Mouse (Mus musculus) brain, embryonic 14.5 days (tissue): ENCODE data around the gene Myo18b. TPM values are rescaled to one million over a fixed set of nuclear protein-coding genes. Genes with fewer than 3 reads are reported as not detected.

ENCODE experiments used
- DNase-seq: peaks from one replicate; pipeline ENCODE4 v3.0.0-alpha.2; 2011; ENCODE audit warnings: low read depth
- CTCF ChIP-seq: fragments of 200-500 bp; IDR thresholded peaks from 2 replicates; pipeline ENCODE4 v1.5.1; 2012; ENCODE audit warnings: inconsistent platforms, mild to moderate bottlenecking, moderate library complexity, borderline replicate concordance; ENCODE audit not compliant: insufficient read depth, insufficient read length; ENCODE audit errors: extremely low read depth
- POLR2A ChIP-seq: fragments of 200-500 bp; IDR thresholded peaks from 2 replicates; pipeline ENCODE4 v1.6.1; 2012; ENCODE audit warnings: mild to moderate bottlenecking, inconsistent platforms, borderline replicate concordance; ENCODE audit not compliant: poor library complexity, insufficient read depth, insufficient read length, severe bottlenecking; ENCODE audit errors: extremely low read depth
- polyA plus RNA-seq: library from polyadenylated mRNA; depleted of rRNA; stranded (reverse); fragments of >200 nt; gene quantifications from 2 replicates; pipeline ENCODE4 v1.2.3, GENCODE M21; 2012

Gene Myo18b
- polyA plus RNA-seq, 1 experiment = 1.8 TPM

DNA sequence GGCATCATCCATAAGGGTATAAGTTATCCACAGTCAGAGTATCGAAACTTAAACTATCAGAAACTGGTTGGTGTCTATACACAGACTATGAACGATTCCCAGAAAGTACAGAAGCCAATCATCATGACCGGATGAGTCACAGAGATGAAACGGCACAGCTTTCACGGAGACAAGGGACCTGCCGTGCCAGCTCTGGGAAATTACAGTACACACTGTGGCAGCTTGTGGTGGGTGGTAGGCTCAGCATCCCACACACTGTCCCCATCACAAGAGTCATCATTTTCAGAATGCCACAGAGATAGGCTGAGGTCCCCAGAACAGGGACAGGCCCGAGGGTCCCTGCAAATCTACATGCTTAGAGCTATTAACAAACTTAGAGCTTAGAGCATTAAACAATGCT lies 114.4 kb downstream of the Myo18b start:
- DNase-seq = no peak
- no peak for TF ChIP-seq POLR2A
- TF ChIP-seq CTCF = no peak

- TF ChIP-seq CTCF (no peak), POLR2A (no peak)
- DNase-seq = no peak
Observed at GRCm38 (mm10) chr5:112781231-112781630, 114.9 kb downstream of the Myo18b start.

DNA sequence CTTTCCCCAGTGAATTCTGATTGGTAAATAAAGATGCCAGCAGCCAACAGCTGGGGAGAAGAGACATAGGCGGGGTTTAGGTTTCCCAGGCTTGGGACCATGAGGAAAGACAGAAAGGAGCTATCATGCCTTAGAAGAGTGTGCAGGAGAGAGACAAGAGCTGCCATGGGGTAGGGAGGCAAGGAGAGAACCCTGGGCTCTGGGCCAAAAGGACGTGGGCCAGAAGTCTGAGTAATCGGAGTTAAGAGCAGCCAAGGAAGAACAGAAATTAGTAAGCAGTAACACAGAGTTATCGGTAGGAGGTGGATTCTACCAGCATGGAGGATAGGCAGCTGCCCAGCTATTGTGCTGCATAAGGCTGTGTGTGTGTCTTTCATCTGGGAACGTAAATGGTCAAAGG lies 115.8 kb downstream of the Myo18b start:
- no peak for TF ChIP-seq POLR2A
- TF ChIP-seq CTCF = no peak
- DNase-seq = peak; percentile 83

- peak; percentile 56 for DNase-seq
- TF ChIP-seq POLR2A (no peak), CTCF (no peak)
Observed at GRCm38 (mm10) chr5:112776781-112777405, 119.3 kb downstream of the Myo18b start.

- DNase-seq = no peak
- TF ChIP-seq POLR2A = no peak
- TF ChIP-seq CTCF = no peak
Observed at GRCm38 (mm10) chr5:112773429-112773828, 122.7 kb downstream of the Myo18b start.

- peak; percentile 29 for DNase-seq
- TF ChIP-seq POLR2A (no peak), CTCF (no peak)
Observed at GRCm38 (mm10) chr5:112771376-112771901, 124.7 kb downstream of the Myo18b start.

DNA sequence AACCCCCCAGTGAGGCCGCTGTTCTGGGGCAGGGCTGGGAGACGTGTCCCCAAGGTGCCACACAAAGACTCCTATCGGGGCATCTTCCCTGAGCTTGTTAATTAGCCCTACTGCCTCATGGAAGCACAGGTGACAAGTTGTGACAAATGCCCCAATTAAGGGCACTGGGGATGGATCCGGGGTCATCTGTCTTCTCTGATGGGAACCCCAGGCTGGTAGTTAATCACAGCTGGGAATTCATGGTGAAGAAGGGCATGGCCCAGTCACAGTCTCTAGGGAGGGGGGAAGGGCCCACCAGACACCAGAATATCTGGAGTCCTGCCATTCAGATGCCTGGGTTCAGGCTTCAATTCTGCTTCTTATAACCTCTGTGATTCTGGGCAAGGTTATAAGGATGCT lies 126.4 kb downstream of the Myo18b start:
- DNase-seq = peak; percentile 35
- TF ChIP-seq CTCF (no peak), POLR2A (no peak)

GRCm38 (mm10) chr5:112769020-112769720 lies 127.0 kb downstream of the Myo18b start:
- TF ChIP-seq CTCF (no peak), POLR2A (no peak)
- peak; percentile 38 for DNase-seq

GRCm38 (mm10) chr5:112768556-112768955 lies 127.6 kb downstream of the Myo18b start:
- TF ChIP-seq CTCF (no peak), POLR2A (no peak)

DNA sequence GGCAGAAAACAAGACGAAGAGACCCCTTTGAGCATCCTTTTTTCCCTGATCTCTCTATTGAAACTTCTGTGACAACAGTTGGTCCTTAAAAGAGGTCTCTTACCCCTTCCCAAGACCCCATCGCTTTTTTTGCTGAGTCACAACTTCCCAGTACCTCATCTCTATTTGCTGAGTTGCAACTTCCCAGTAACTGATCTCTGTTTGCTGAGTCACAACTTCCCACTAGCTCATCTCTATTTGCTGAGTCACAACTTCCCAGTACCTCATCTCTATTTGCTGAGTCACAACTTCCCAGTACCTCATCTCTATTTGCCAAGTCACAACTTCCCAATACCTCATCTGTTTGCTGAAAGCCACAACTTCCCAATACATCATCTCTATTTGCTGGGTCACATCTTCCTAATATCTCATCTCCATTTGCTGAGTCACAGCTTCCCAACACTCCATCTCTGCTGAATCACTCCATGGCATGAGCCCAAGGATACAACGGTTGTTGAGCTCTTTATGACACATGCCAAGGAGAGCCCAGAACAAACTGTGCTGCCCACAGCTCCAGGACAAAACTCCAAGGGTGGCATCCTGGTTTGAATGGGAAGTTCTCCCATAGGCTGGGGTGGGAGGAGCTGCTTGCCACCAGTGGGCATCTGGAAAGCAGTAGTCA lies 134.6 kb downstream of the Myo18b start:
- no peak for DNase-seq
- TF ChIP-seq POLR2A (no peak), CTCF (no peak)

More at GRCm38 (mm10) chr5:112768556-112768955, 127.6 kb downstream of the Myo18b start:
- DNase-seq = no peak

DNA sequence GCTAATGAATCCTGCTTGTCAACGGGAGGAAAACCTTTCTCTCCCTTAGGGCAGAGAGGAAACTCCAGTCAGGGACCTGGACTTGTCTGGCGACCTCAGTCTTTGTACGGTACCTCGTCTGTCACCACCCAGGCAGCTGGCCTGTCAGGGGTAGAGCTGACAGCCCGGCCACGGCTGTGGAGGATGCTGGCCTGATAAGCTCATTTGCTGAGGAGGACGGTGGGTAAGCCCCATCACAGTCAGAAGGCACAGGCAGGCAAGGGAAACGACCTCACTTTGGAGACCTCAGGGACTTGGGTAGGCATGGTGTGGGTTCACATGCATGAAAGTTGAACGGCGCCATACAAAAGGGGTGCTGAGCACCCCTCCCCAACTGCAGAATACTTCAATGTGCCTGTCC lies 140.6 kb downstream of the Myo18b start:
- TF ChIP-seq POLR2A (no peak), CTCF (no peak)

GRCm38 (mm10) chr5:112749634-112750033 lies 146.5 kb downstream of the Myo18b start:
- TF ChIP-seq POLR2A = no peak
- TF ChIP-seq CTCF = no peak
- DNase-seq = peak; percentile 65

More for the DNA sequence above, 140.6 kb downstream of the Myo18b start:
- peak; percentile 59 for DNase-seq

DNA sequence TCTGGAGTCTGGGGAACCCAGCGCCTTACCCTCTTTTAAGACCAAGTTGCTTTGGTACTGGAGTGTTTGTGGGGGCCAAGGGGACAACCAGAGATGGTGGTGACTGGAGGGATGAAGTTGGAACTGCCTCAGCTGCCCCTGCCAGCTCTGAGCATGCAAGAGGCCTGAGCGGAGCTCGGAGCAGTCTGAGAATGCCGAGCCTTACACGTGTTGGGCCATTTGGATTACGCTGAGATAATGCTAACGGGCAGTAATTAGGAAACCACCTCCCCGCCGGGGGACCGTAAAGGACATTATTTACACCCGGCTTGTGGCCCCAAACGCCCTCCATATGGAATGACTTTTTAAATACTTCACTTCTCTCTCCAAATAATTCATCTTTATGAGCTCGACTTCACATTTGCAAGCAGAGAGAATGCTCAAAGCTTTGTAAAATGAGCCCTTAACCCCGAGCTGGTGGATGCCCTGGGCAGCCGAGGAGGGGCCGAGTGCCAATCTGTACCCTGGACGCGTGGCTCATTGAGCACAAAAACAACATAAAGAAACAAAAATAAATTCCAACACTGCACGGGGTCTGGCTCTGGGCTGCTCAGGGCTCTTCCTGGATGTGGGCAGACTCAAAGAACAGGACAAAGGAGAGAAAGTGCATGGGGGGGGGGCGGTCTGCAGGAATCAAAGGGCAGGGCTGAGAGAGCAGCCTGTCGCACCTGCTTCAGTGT lies 148.0 kb downstream of the Myo18b start:
- TF ChIP-seq CTCF (no peak), POLR2A (no peak)
- peak; percentile 70 for DNase-seq

DNA sequence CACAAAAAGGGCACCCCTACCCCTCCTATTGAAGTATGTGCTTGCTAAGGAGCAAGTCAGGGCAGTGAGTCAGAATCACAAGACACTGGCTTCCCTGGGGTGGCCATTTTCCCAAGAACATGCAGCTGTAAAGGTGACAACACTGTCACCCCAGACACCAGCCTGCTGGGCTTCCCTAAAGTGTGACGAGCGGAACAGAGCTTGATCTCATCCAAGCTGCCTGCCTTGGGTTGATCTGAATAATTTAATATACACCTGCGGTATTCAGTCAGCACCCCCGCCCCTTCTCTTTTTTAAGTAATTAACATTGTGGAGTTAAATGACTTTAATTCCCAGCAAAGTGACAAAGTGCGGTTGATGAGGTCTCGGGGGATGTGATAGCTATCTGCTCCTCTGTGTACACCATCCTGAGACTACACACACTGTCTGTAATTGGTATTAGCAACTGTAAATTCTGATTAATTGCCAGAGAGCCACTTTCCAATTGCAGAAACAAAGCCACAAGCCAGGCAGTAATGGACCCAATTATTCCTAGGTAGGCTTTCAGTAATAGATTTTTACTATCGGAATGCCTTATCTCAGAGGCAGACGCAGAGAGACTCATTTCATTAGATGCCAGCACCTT lies 148.7 kb downstream of the Myo18b start:
- TF ChIP-seq CTCF (no peak), POLR2A (no peak)
- DNase-seq = peak; percentile 65
